Mouse (Mus musculus) cerebellum, adult (tissue): ENCODE data around the gene Sf3a3.
"Not testable (repeated sequence)": the region's sequence is repeated elsewhere in the genome, so short reads cannot be mapped to it uniquely, and the experiment has no call there.

ENCODE experiments used
- ATAC-seq: cut with Nextera tagmentation; 2 replicates; pipeline ENCODE4 v1.9.2; 2017; ENCODE audit warnings: mild to moderate bottlenecking, moderate library complexity, mixed read lengths; ENCODE audit not compliant: insufficient number of reproducible peaks, low FRiP score, low TSS enrichment

The Sf3a3 gene

DNA sequence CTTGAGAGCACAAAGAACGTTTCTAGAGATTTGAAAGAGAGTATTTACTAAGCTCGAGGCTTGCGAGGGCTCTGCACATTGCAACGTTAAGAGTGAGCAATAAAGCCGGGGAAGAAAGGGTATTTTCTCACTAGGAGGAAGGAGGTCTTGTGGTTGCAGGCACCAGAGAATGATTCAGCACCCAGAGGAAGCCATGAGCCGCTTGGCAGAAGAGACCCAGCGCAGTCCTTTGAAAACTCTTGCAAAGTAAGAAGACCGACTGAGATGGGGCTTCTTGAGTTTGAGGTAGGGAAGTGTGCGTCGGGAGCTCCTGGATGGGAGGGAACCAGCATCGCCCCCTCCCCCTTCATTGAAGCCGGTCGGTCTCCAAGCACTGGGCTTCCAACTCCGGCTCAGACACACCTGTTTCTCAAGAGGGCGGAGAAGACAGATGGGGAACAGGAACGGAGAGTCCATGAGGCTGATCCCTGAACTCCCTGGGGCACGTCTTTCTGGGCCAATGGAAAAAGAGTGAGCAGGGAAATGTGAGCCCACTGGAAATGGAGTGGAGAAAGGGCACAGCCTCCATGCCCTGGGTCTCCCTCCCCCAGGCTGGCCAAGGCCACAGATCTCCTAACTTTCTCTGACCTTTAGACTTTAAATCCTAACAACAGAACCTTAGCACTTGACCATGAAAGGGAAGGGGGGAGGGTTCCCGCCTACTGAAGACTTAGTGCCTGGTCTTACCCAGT lies 18.6 kb upstream of the Sf3a3 start:
- ATAC-seq, result no peak

DNA sequence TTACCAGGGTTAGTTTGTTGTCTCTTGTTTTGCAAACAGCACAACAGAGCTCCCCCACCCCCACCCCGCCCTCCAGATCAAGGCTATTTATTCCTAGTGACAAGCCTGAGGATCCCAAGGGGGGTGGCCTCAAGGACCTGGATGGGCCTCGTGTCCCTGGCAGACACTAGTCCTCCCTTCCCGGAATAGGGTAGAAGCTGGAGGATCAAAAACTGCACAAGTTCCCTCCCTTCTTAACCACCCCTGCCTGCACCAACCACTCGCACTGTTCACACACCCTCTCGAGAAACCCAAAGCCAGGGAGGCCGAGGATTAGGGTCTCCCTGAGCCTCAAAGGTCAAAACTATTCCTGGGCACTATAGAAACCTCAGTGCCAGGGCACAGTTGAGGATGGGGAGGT lies 14.8 kb upstream of the Sf3a3 start:
- no peak for ATAC-seq

DNA sequence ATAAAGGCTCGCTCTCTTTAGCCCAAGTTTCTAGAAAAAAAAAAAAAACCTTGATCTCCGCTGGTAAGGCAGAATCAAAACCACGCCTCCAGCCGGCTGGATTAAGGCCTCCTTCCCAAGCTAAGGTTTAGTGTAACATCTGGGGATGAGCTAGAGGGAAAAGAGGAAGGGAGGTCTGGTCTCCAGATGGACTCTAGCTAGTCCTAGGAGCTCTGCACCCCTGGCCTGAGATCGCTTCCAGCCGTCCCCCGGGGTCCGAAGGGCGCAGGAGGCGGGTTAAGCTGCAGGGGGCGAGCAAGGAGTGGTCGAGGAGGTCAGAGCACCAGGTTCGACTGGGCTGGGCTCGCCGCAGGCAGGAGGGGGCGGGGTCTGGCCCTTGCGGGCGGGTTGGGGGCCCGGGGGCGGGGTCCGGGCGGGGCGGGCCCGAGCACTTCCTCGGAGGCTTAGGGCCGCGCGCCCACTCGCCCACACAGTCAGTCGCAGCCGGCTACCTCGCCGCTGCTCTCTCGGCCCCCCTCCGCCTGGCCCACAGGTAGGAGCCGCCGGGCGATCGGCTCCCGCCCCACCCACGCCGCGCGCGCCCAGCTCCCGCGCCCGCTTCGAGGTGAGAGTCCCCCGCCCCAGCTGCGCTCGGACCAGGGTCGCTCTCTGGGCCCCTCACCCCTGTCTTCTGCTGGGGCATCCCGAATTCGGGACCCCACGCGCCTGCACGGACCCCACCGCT lies 14.2 kb upstream of the Sf3a3 start, which contains the start of gene Fhl3:
Gene Fhl3 (plus strand): TSS at position 454 of the 724 bp plus-strand sequence.
- ATAC-seq, result no peak

DNA sequence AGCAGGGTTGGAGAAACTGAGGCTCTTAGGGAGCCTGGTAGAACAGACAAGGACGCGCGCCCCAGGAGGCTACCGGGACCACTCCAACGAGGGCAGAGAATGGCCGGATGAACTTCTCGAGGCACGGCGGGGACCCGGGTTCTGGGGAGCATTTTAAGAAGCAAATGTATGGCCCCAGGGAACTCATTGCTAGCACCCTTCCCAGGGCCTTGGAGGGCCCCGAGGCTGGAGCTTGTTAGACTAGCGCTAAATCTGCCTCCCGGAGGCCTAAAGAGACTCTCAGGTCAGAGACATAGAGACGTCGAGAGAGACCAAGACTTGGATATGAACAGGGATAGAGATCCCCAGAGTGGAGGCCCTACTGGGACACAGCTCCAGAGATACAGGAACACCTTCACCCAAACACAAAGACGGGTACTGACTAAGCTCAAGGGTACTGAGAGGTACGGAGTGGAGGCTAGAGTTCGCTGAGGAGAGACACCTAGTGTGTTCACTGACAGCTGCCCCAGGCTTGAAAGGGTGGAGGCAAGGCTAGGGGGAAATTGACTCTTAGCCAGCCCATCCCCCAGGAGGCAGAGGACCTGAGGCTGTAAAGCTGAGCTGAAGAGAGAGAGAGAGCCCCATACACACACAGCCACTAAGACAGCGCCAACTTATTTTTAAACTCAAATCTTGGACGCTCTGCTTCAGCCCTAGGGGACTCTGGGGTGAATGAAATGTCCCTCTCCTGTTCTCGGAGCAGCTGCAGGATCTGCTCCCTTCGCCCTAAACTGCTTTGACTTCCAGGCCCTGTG lies 13.3 kb upstream of the Sf3a3 start:
- no peak for ATAC-seq

DNA sequence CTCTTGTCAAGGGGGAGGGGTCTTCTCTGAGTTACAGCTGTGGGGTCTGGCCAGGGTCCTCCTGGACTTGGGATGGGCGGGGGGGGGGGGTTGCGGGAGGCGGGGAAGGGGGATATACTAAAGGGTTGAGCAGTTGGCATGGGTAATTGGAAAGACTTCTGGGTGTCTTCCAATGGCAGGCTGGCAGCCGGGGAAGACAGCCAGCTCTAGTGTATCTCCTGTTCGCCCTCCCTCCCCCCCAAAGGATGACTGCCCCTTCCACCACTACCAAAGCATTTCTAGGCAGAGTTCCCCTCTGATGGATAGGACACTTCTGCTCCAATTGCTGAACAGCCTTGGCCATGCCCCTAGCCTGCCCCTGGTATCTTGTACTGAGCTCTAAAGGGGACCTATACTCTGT lies 12.7 kb upstream of the Sf3a3 start:
- ATAC-seq, result no peak

DNA sequence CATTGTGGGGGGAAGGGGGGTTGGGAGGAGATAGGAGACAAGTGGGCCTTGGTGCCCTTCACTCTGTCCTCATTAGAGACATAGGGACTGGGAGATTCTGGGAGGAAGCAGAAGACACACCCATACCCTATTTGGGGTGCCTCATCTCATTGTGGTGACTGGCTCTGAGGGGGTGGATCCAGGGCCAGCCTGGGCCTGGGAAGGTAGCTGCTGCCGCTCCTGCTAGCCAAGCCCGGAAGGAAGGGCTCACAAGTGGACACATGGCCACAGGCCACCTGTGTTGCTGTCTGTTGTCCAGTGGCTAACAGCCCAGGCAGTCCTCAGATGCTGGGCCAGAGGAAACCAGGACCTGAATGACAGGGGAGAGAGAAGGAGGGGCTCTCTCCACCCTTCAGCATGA lies 11.2 kb upstream of the Sf3a3 start:
- ATAC-seq, result no peak; the same call in 1 of the 2 replicates

DNA sequence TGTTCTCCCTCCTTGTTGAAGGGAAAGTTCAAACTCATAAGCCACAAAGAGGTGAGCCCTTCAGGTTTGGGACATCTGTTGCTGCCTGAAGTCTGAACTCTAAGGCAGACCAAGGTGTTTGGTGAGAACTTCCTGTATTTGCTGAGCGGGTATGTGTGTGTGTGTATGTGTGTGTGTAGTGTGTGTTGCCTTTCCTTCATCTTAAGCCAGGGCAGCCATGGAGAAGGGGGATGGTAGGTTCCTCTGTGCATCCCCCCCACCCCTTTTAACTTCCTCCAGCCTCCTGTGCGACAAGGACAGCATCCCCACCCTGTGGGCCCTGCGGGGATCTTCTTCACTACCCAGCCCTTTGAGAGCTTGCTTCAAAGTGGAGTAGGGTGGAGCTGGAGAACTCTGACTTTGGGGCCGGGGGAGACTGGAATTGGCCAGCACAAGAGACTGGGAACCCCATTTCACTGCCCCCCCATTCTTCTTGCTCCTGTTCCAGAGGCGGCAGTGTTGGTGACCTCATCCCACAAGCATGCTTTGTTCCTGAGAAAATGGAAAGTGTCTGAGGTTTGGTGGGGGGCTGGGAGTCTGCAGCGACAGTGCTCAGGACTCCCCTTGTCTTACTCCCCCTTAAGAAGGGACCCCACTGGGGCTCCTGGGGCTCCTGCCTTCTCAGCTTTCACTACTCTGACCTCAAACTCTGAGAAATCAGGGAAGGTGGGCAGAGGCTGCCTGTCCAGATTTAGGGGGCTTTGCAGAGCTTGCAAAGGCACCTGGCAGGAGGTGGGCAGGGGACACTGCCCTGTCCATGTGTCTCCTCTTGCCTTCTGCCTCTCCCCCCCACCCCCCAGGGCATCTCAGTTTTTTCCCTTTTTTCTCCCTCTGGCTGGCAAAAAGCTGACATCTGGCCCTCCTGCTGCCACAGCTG lies 10.4 kb upstream of the Sf3a3 start:
- no peak for ATAC-seq

DNA sequence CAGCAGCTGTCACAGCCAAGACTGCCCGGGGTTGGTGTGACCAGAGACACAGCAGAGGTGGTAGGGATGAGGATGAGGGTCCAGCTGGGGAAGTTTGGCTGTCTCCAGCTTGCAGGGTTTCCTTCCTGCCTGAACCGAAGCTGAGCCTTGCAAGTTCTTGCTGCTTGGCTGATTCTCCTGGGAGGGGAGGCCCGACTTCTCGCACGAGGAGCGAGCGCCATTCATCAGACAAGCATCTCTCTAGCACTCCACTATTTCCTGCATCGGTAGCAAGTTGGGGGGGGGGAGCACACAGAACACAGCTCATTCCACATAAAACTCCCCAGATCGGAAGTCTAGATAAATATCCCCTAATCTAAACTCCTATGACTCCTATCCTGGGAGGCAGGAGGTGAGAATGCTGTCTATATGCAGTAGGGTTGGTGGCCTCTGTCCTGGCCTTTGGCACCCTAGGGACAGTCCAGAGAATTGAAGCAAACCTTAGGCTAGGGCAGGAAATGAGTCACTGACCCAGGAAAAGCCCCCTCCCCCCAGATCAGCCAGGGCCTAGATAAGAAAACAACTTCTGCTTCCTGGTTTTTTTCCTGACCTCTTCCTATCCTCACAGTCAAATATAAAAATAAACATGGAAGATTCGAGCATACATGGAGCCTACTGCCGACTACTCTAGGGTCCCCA lies 9.6 kb upstream of the Sf3a3 start:
- ATAC-seq, result no peak

DNA sequence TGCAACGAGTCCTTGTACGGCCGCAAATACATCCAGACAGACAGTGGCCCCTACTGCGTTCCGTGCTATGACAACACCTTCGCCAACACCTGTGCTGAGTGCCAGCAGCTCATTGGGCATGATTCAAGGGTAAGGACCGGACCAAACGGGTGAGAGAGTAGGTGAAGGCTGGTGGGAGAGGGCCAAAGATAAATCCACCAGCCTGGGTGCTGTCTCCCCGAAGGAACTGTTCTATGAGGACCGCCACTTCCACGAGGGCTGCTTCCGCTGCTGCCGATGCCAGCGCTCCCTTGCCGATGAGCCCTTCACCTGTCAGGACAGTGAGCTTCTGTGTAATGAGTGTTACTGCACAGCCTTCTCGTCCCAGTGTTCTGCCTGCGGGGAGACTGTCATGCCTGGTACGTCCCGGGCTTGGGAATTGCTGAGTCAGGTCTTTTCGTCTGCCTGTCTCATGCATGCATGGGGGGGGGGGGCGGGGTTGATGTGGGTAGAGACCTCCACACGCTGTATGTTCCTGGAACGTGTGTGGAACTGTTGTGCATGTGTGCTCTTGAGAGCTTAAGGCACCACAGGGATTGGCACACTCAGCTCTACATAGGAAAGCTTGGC lies 8.8 kb upstream of the Sf3a3 start:
- no peak for ATAC-seq

DNA sequence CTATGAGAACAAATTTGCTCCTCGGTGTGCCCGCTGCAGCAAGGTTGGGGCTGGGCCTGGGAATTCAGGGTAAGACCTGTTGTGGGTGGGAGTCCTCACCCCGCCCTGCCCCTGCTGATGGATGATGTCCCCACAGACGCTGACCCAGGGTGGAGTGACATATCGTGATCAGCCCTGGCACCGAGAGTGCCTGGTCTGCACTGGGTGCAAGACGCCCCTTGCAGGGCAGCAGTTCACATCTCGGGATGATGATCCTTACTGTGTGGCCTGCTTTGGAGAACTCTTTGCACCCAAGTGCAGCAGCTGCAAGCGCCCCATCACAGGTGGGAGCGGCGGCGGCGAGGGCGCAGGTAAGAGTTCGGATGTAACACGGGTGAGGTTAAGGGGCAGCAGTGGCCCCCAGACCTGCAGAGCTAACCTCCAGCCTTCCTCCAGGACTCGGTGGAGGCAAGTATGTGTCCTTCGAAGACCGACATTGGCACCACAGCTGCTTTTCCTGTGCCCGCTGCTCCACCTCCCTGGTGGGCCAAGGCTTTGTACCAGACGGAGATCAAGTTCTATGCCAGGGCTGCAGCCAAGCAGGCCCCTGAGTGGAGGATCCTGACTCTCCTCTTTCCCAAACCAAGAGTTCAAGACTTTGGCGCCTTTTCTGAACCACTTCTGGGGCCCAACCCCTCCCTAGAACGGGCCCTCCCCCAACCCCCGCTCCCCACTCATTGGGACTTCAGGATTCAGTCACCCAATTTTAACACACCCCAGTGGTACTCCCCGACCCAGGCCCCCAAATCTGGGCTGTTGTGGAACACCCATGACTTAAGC lies 7.0 kb upstream of the Sf3a3 start:
- ATAC-seq, result not testable (repeated sequence)

DNA sequence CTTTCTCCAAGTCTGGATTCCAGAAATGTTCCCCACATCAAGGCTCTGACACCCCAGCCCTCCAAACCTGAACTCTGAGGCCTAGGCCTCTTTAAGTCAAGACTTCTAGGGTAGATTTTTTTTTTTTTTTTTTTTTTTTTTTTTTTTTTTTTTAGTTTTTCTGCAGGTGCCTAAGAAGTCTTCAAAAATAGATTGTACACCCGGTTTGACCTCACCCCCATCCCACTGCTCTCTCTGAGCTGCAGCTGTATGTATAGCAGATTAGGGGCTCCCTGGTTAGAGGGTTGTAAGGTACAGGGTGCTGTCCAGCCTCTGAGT lies 6.4 kb upstream of the Sf3a3 start:
- not testable (repeated sequence) for ATAC-seq

DNA sequence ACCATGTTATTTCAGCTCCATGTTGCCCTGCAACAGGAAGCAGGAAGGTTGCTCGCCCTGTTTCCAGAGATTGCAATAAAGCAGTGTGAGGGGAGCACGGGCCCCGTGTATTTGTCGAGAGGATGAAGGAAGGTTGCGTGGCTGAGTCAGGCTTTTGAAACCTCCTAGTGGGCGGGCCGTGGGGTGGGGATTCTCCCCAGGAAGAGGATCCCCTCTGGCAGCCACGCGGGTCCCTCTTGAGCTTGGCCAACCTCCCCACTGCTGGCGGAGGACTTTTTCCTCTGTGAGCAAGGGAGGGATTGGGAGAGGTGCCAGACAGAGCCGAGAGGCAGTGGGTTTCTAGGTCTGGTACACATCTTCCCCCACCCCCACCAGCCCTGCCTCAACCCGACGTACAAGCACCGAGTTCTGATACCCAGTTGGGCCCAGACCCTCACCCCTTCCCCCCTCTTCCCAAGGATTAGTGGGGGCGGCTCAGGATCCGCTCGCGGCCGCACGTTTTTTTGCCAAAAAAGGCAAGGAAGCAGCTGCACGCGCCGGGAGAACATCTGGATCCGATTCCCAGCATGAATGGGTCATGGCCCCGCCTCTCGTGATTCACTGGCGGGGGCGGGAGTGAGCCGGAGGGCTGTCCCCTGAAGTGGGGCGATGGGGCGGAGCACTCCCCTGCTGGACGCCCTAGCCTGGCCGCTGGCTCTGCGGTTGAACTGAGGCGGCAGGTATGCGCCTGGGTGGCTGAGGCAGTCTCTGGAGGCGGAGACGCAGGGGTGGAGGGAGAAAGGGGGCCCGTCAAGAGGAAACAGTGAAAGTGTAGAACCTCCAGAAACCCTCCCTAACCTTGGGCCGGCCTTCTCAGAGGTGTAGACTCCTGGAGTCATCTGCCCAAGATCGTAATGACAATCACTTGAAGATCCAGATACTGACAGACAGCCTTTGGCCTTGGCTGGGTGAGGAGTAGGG lies 5.8 kb upstream of the Sf3a3 start:
- ATAC-seq, result no peak

DNA sequence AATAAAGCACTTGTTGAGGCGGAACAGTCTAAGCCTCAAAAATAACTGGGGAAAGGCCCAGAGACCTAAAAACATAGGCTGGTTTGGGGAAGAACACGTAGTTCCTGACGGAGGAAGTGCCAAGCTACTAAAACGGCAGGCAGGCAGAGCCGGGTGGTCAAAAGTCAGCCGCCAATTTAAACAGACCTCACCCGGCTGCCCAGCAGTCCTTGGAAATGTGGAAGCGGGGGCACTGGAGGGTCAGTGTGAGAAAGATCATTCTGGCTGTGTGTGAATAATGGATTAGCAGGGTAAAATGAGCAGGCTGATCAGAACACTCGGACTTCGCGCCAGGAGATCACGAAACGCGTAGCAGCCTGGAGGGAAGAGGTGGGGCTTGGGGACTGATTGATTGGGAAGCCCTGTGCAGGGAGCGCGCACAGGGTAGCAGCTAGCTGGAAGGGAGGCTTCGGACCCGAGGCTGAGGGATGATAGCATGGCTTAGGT lies 4.6 kb upstream of the Sf3a3 start:
- no peak for ATAC-seq

DNA sequence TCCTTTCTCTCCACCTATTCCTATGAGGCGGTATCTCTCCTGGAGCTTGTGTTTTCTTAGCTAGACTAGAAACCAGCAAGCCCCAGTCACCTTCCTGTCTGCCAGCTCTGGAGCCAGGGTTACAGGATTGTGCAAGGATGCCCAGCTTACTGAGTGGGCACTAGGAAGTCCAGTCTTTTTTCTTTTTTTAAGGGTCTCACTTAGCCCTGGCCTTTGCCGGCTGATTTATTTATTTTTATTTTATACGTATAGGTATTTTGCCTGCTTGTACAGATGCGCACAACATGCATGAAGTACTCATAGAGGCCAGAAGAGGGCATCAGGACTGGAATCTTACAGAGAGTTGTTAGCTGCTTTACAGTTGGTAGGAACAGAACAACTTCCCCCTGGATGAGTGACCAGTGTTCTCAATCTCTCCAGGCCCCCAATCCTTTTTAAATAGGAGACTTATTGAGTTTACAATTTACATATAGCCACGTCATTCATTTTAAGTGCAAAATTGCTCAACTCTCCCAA lies 3.7 kb upstream of the Sf3a3 start:
- no peak for ATAC-seq

DNA sequence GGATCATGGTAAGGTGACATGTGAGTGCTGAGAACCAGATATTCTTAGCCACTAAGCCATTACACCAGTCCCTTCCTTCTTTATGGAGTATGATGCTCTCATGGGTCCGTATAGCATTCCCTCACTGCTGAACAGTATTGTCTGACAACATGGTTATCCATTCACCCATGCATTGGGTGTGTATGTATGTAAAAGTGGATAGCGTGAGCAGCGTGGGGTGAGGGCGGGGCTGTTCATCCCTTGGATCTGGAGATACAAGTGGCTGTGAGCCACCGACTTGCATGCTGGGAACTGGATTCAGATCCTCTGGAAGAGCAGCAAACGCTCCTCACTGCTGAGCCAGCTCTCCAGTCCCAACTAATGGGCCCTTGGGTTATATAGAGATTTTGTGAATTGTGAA lies 2.0 kb upstream of the Sf3a3 start:
- ATAC-seq, result no peak

DNA sequence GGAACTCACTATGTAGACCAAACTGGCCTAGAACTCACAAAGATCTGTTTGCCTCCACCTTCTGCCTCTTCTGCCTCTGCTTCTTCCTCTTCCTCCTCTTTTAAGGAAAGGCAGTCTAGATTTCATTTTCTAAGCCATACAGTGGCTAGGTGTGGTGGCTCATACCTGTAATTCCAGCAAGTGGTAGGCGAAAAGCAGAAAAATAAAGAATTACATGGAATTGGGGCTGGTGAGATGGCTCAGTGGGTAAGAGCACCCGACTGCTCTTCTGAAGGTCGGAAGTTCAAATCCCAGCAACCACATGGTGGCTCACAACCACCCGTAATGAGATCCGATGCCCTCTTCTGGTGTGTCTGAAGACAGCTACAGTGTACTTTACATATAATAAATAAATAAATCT lies 726 bp upstream of the Sf3a3 start:
- ATAC-seq, result not testable (repeated sequence)

DNA sequence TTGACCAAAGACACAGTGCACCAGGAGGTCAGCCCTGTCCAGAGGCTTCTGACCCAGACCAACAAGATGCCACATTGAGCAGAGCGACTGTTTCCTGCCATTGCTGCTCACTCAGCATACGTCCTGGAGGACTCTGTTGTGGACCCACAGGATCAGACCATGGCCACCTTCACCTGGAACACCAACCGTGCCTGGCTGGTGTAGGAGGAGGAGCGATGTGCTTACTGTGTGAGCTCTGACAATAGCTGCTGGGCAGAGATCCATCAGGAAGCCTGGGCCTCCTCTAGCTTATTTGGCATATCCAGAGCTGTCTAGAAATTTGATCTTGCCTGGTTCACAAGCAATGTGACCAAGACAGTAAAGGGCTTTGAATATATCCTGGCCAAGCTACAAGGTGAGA lies 4.5 kb downstream of the Sf3a3 start:
- no peak for ATAC-seq
